In the genomic region with DNA sequence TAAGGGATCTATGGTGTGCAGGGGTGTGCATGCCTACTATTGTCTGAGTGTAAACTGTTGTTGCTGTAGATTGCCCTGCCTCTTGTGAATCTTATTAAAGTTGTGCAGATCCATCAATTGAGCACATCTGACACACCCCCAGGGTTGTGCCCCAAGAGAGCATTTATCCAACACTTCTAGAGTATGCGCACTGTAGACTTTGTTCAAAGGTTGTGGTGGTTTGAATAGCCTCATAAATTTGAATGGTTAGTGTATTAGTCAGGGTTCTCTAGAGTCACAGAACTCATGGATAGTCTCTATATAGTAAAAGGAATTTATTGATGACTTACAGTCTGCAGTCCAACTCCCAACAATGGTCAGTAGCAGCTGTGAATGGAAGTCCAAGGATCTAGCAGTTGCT, we compare ENCODE assay signal across 18 mouse cellular contexts. TPM values are rescaled to one million over a fixed set of nuclear protein-coding genes. Genes with fewer than 3 reads are reported as not detected.
DNase-seq lines count a peak whose midpoint lies in the region; ATAC-seq and TF ChIP-seq lines count a peak whose summit lies in the region.
"Had no signal": no experiment of that assay in that cellular context is flagged by ENCODE, and none has a peak within 500 bp of the region (broad histone marks: within the 10 kb centered on the region; RNA-seq: fewer than 3 reads in every experiment).

No protein-coding gene starts in this region.

- H3K27ac ChIP-seq in intestine, embryonic 15.5 days: no peak overlapping the region
- H3K27ac ChIP-seq in intestine, embryonic 16.5 days (ENCODE audit: low read length): no peak overlapping the region
- 0 out of 2 replicates have a peak overlapping the region, but pooled peaks have one; percentile 45 for H3K27ac ChIP-seq in small intestine, adult 2 months (ENCODE audit: insufficient read depth, low read depth, low read length)
- H3K27ac ChIP-seq in forebrain, embryonic 15.5 days (replicated peaks): no peak overlapping the region
- H3K27ac ChIP-seq: embryonic facial prominence, embryonic 10.5 days; embryonic facial prominence, embryonic 12.5 days; forebrain, embryonic 13.5 days had no signal

- H3K9me3 ChIP-seq in intestine, embryonic 15.5 days: no peaks in the 10 kb centered on the region
- no peaks in the 10 kb centered on the region for H3K9me3 ChIP-seq in intestine, embryonic 16.5 days (ENCODE audit: control insufficient read depth, low read length)
- no peaks in the 10 kb centered on the region for H3K9me3 ChIP-seq in forebrain, embryonic 15.5 days

- no peak for TF ChIP-seq POLR2A in small intestine, adult 2 months (IDR thresholded peaks at IDR 0.05; ENCODE audit: low read depth, low read length)

- no peaks in the 10 kb centered on the region for H3K27me3 ChIP-seq in intestine, embryonic 15.5 days (replicated peaks)
- no peaks in the 10 kb centered on the region for H3K27me3 ChIP-seq in intestine, embryonic 16.5 days (replicated peaks; ENCODE audit: control insufficient read depth, insufficient read depth, low read length)
- H3K27me3 ChIP-seq in small intestine, adult 2 months (ENCODE audit: control insufficient read depth, insufficient read depth, low read length): no peaks in the 10 kb centered on the region
- H3K27me3 ChIP-seq in forebrain, embryonic 15.5 days: no peaks in the 10 kb centered on the region
- H3K27me3 ChIP-seq: embryonic facial prominence, embryonic 12.5 days; forebrain, embryonic 13.5 days had no signal

- ATAC-seq in intestine, embryonic 15.5 days: peak; percentile 50
- ATAC-seq in intestine, embryonic 16.5 days: peak; percentile 68
- no peak for ATAC-seq in forebrain, embryonic 15.5 days (replicated peaks)
- ATAC-seq: forebrain, embryonic 13.5 days; forebrain, embryonic 16.5 days had no signal

- WGBS in intestine, embryonic 15.5 days: 69% methylated on average over 1 of the region's 1 CpGs
- 54% methylated on average over 1 of the region's 1 CpGs for WGBS in intestine, embryonic 16.5 days
- 35% methylated on average over 1 of the region's 1 CpGs for WGBS in small intestine, adult 2 months
- WGBS in forebrain, embryonic 15.5 days: 93% methylated on average over 1 of the region's 1 CpGs

- no peaks in the 10 kb centered on the region for H3K36me3 ChIP-seq in intestine, embryonic 15.5 days
- no peaks in the 10 kb centered on the region for H3K36me3 ChIP-seq in intestine, embryonic 16.5 days (ENCODE audit: control insufficient read depth, insufficient read depth, low read length)
- no peaks in the 10 kb centered on the region for H3K36me3 ChIP-seq in small intestine, adult 2 months (ENCODE audit: control insufficient read depth, insufficient read depth, low read length)
- H3K36me3 ChIP-seq in forebrain, embryonic 15.5 days: no peaks in the 10 kb centered on the region
- H3K36me3 ChIP-seq: embryonic facial prominence, embryonic 10.5 days; embryonic facial prominence, embryonic 12.5 days had no signal

- no peak overlapping the region for H3K4me3 ChIP-seq in intestine, embryonic 15.5 days (replicated peaks)
- no peak overlapping the region for H3K4me3 ChIP-seq in intestine, embryonic 16.5 days (ENCODE audit: low read length)
- no peak overlapping the region for H3K4me3 ChIP-seq in small intestine, adult 2 months (ENCODE audit: low read depth, low read length)
- no peak overlapping the region for H3K4me3 ChIP-seq in forebrain, embryonic 15.5 days
- H3K4me3 ChIP-seq: embryonic facial prominence, embryonic 10.5 days; embryonic facial prominence, embryonic 12.5 days; forebrain, embryonic 13.5 days had no signal

- no peak for DNase-seq in frontal cortex, adult 2 months (ENCODE audit: extremely low spot score in 1 of 2, low spot score in 1 of 2)
- DNase-seq: adrenal gland, adult 2 months; adrenal gland, postnatal 10 days; adrenal gland, postnatal 25 days; cerebellum, adult 11 months; cerebellum, adult 18-20 months; cerebellum, adult 8-10 months; cerebellum, adult 9-11 months; cerebellum, postnatal 14 days; cerebellum, postnatal 36 days had no signal

- no peak for TF ChIP-seq CTCF in small intestine, adult 2 months (IDR thresholded peaks at IDR 0.05; ENCODE audit: extremely low read depth, insufficient read length, insufficient replicate concordance, low read depth, low read length)

- no peak overlapping the region for H3K4me2 ChIP-seq in intestine, embryonic 15.5 days (replicated peaks)
- H3K4me2 ChIP-seq in intestine, embryonic 16.5 days (ENCODE audit: low read depth, low read length): no peak overlapping the region
- H3K4me2 ChIP-seq in forebrain, embryonic 15.5 days (replicated peaks): no peak overlapping the region
- H3K4me2 ChIP-seq: embryonic facial prominence, embryonic 12.5 days; forebrain, embryonic 13.5 days had no signal

- H3K4me1 ChIP-seq in intestine, embryonic 15.5 days (replicated peaks): 0 out of 2 replicates have a peak, but pooled peaks cover 8% of the 10 kb centered on the region
- peaks cover 11% of the 10 kb centered on the region; the same call in 1 of the 2 replicates for H3K4me1 ChIP-seq in intestine, embryonic 16.5 days (ENCODE audit: control insufficient read depth, insufficient read depth, low read length)
- peaks cover 12% of the 10 kb centered on the region; the same call in 1 of the 2 replicates for H3K4me1 ChIP-seq in small intestine, adult 2 months (ENCODE audit: control insufficient read depth, insufficient read depth, insufficient read length, low read length)
- no peaks in the 10 kb centered on the region for H3K4me1 ChIP-seq in forebrain, embryonic 15.5 days
- H3K4me1 ChIP-seq: embryonic facial prominence, embryonic 12.5 days; forebrain, embryonic 13.5 days had no signal

- H3K9ac ChIP-seq in intestine, embryonic 15.5 days: no peak overlapping the region
- H3K9ac ChIP-seq in intestine, embryonic 16.5 days (ENCODE audit: low read depth, low read length): no peak overlapping the region
- no peak overlapping the region for H3K9ac ChIP-seq in forebrain, embryonic 15.5 days (replicated peaks)
- H3K9ac ChIP-seq: embryonic facial prominence, embryonic 12.5 days; forebrain, embryonic 13.5 days had no signal

RNA-seq across cellular contexts. Expression of a gene that starts 18.9 kb away (rescaled TPM):
- 5.3 and 5.5 TPM in 2 replicates for polyA plus RNA-seq in intestine, embryonic 15.5 days (2015; fragmentation: Nextera tagmentation; extraction: Ambion mirVana)
- 4.0 and 4.1 TPM in 2 replicates for polyA plus RNA-seq in intestine, embryonic 16.5 days (2015; fragmentation: Nextera tagmentation; extraction: Ambion mirVana)
- polyA plus RNA-seq in small intestine, adult 2 months (2012; rRNA removed): 12.4 and 31.6 TPM in 2 replicates
- polyA plus RNA-seq in forebrain, embryonic 15.5 days (2015; fragmentation: Nextera tagmentation; extraction: Ambion mirVana): 0.75 and 0.81 TPM in 2 replicates
- 2.5 and 3.1 TPM in 2 replicates for polyA plus RNA-seq in frontal cortex, adult 2 months (2012; rRNA removed)

RNA-seq across cellular contexts. Expression of a gene that starts 24.9 kb away (rescaled TPM):
- polyA plus RNA-seq in intestine, embryonic 15.5 days (2015; fragmentation: Nextera tagmentation; extraction: Ambion mirVana): 6.5 and 7.0 TPM in 2 replicates
- polyA plus RNA-seq in intestine, embryonic 16.5 days (2015; fragmentation: Nextera tagmentation; extraction: Ambion mirVana): 4.6 and 5.1 TPM in 2 replicates
- 1.7 and 2.9 TPM in 2 replicates for polyA plus RNA-seq in small intestine, adult 2 months (2012; rRNA removed)
- 5.9 and 6.5 TPM in 2 replicates for polyA plus RNA-seq in forebrain, embryonic 15.5 days (2015; fragmentation: Nextera tagmentation; extraction: Ambion mirVana)
- polyA plus RNA-seq in frontal cortex, adult 2 months (2012; rRNA removed): 54.8 and 81.7 TPM in 2 replicates
